Mouse (Mus musculus): ENCODE data around the gene Rab10. TPM values are rescaled to one million over a fixed set of nuclear protein-coding genes. Genes with fewer than 3 reads are reported as not detected.

Gene Rab10
- polyA plus RNA-seq, 1 experiment from 2014 or later: 91.2 TPM

GRCm38 (mm10) chr12:3291849-3292248 lies 17.9 kb downstream of the Rab10 start:
- no peak; the same call in 1 of the 2 replicates for ATAC-seq (ENCODE audit: insufficient read depth, low FRiP score, low read depth)
- Histone ChIP-seq H3K9me3 (no peaks in the 10 kb centered on the region), H3K27ac (no peak overlapping the region), H3K4me1 (no peaks in the 10 kb centered on the region; the same call in 1 of the 2 replicates), H3K4me3 (replicated peaks) (no peak overlapping the region), H3K27me3 (replicated peaks) (no peaks in the 10 kb centered on the region), H3K4me2 (no peak overlapping the region), H3K36me3 (no peaks in the 10 kb centered on the region), H3K9ac (no peak overlapping the region)
- 92% methylated on average over 1 of the region's 1 CpGs for WGBS

GRCm38 (mm10) chr12:3291038-3291437 lies 18.7 kb downstream of the Rab10 start:
- 85% methylated on average over 4 of the region's 4 CpGs for WGBS
- no peak overlapping the region for H3K27ac ChIP-seq

GRCm38 (mm10) chr12:3288440-3288839 lies 21.3 kb downstream of the Rab10 start:
- Histone ChIP-seq H3K4me1 (no peaks in the 10 kb centered on the region), H3K27ac (no peak overlapping the region), H3K4me2 (no peak overlapping the region), H3K27me3 (replicated peaks) (no peaks in the 10 kb centered on the region), H3K4me3 (replicated peaks) (no peak overlapping the region), H3K9ac (no peak overlapping the region), H3K9me3 (no peaks in the 10 kb centered on the region), H3K36me3 (no peaks in the 10 kb centered on the region)
- ATAC-seq (ENCODE audit: insufficient read depth, low FRiP score, low read depth): no peak
- WGBS: 97% methylated on average over 1 of the region's 1 CpGs

More at GRCm38 (mm10) chr12:3291038-3291437, 18.7 kb downstream of the Rab10 start:
- Histone ChIP-seq H3K4me2 (no peak overlapping the region), H3K4me1 (no peaks in the 10 kb centered on the region; the same call in 1 of the 2 replicates), H3K27me3 (replicated peaks) (no peaks in the 10 kb centered on the region), H3K36me3 (no peaks in the 10 kb centered on the region), H3K4me3 (replicated peaks) (no peak overlapping the region), H3K9ac (no peak overlapping the region), H3K9me3 (no peaks in the 10 kb centered on the region)
- peak; percentile 68; the same call in 1 of the 2 replicates for ATAC-seq (ENCODE audit: insufficient read depth, low FRiP score, low read depth)

- Histone ChIP-seq H3K27ac (no peak overlapping the region), H3K4me1 (no peaks in the 10 kb centered on the region), H3K36me3 (no peaks in the 10 kb centered on the region), H3K9me3 (no peaks in the 10 kb centered on the region), H3K9ac (no peak overlapping the region), H3K4me3 (replicated peaks) (no peak overlapping the region), H3K27me3 (replicated peaks) (no peaks in the 10 kb centered on the region), H3K4me2 (no peak overlapping the region)
- ATAC-seq (ENCODE audit: insufficient read depth, low FRiP score, low read depth): no peak
- WGBS: 60% methylated on average over 1 of the region's 1 CpGs
These were observed 23.9 kb downstream of the Rab10 start for GRCm38 (mm10) chr12:3285919-3286318.

GRCm38 (mm10) chr12:3285377-3285776 lies 24.4 kb downstream of the Rab10 start:
- no peak overlapping the region for H3K9ac ChIP-seq
- H3K4me1 ChIP-seq: no peaks in the 10 kb centered on the region
- no peaks in the 10 kb centered on the region for H3K36me3 ChIP-seq
- WGBS: 78% methylated on average over 6 of the region's 6 CpGs
- H3K27ac ChIP-seq: no peak overlapping the region
- ATAC-seq (ENCODE audit: insufficient read depth, low FRiP score, low read depth): peak; percentile 67; the same call in 1 of the 2 replicates
- H3K4me3 ChIP-seq (replicated peaks): no peak overlapping the region
- no peaks in the 10 kb centered on the region for H3K27me3 ChIP-seq (replicated peaks)
- no peak overlapping the region for H3K4me2 ChIP-seq
- H3K9me3 ChIP-seq: no peaks in the 10 kb centered on the region

- WGBS: 81% methylated on average over 2 of the region's 2 CpGs
- no peaks in the 10 kb centered on the region for H3K4me1 ChIP-seq
- H3K27me3 ChIP-seq (replicated peaks): no peaks in the 10 kb centered on the region
- H3K36me3 ChIP-seq: no peaks in the 10 kb centered on the region
- no peak overlapping the region for H3K27ac ChIP-seq
- no peak overlapping the region for H3K9ac ChIP-seq
- H3K4me3 ChIP-seq (replicated peaks): no peak overlapping the region
- H3K9me3 ChIP-seq: no peaks in the 10 kb centered on the region
- no peak overlapping the region for H3K4me2 ChIP-seq
- no peak for ATAC-seq (ENCODE audit: insufficient read depth, low FRiP score, low read depth)
These were observed 25.3 kb downstream of the Rab10 start for GRCm38 (mm10) chr12:3284463-3284862.

GRCm38 (mm10) chr12:3283829-3284440 lies 25.8 kb downstream of the Rab10 start:
- H3K4me1 ChIP-seq: no peaks in the 10 kb centered on the region
- no peak overlapping the region for H3K4me3 ChIP-seq (replicated peaks)
- H3K9ac ChIP-seq: no peak overlapping the region
- WGBS: 77% methylated on average over 4 of the region's 4 CpGs
- no peaks in the 10 kb centered on the region for H3K36me3 ChIP-seq
- H3K4me2 ChIP-seq: no peak overlapping the region
- H3K9me3 ChIP-seq: no peaks in the 10 kb centered on the region
- no peak overlapping the region for H3K27ac ChIP-seq
- no peak for ATAC-seq (ENCODE audit: insufficient read depth, low FRiP score, low read depth)
- no peaks in the 10 kb centered on the region for H3K27me3 ChIP-seq (replicated peaks)

GRCm38 (mm10) chr12:3282954-3283353 lies 26.8 kb downstream of the Rab10 start:
- H3K27me3 ChIP-seq (replicated peaks): no peaks in the 10 kb centered on the region
- H3K4me1 ChIP-seq: no peaks in the 10 kb centered on the region
- no peak for ATAC-seq (ENCODE audit: insufficient read depth, low FRiP score, low read depth)
- H3K4me3 ChIP-seq (replicated peaks): no peak overlapping the region
- H3K9ac ChIP-seq: no peak overlapping the region
- H3K36me3 ChIP-seq: no peaks in the 10 kb centered on the region
- WGBS: 46% methylated on average over 1 of the region's 1 CpGs
- H3K9me3 ChIP-seq: no peaks in the 10 kb centered on the region
- H3K27ac ChIP-seq: no peak overlapping the region
- H3K4me2 ChIP-seq: no peak overlapping the region

GRCm38 (mm10) chr12:3282520-3282919 lies 27.2 kb downstream of the Rab10 start:
- Histone ChIP-seq H3K9ac (no peak overlapping the region), H3K9me3 (no peaks in the 10 kb centered on the region), H3K36me3 (no peaks in the 10 kb centered on the region), H3K4me3 (replicated peaks) (no peak overlapping the region), H3K4me1 (no peaks in the 10 kb centered on the region), H3K27ac (no peak overlapping the region), H3K27me3 (replicated peaks) (no peaks in the 10 kb centered on the region), H3K4me2 (no peak overlapping the region)
- no peak for ATAC-seq (ENCODE audit: insufficient read depth, low FRiP score, low read depth)
- 72% methylated on average over 2 of the region's 2 CpGs for WGBS

- Histone ChIP-seq H3K27ac (no peak overlapping the region), H3K4me3 (replicated peaks) (no peak overlapping the region), H3K9ac (no peak overlapping the region), H3K27me3 (replicated peaks) (no peaks in the 10 kb centered on the region), H3K4me2 (no peak overlapping the region), H3K36me3 (no peaks in the 10 kb centered on the region), H3K4me1 (no peaks in the 10 kb centered on the region), H3K9me3 (no peaks in the 10 kb centered on the region)
- WGBS: 72% methylated on average over 2 of the region's 2 CpGs
- no peak for ATAC-seq (ENCODE audit: insufficient read depth, low FRiP score, low read depth)
These were observed 30.9 kb downstream of the Rab10 start for GRCm38 (mm10) chr12:3278880-3279339.

GRCm38 (mm10) chr12:3270818-3271217 lies 39.0 kb downstream of the Rab10 start:
- H3K4me3 ChIP-seq (replicated peaks): no peak overlapping the region
- no peaks in the 10 kb centered on the region for H3K27me3 ChIP-seq (replicated peaks)

GRCm38 (mm10) chr12:3267397-3267796 lies 42.4 kb downstream of the Rab10 start:
- H3K4me3 ChIP-seq (replicated peaks): no peak overlapping the region
- ATAC-seq (ENCODE audit: insufficient read depth, low FRiP score, low read depth): no peak
- H3K4me2 ChIP-seq: no peak overlapping the region

More at GRCm38 (mm10) chr12:3270818-3271217, 39.0 kb downstream of the Rab10 start:
- H3K36me3 ChIP-seq: no peaks in the 10 kb centered on the region
- H3K4me1 ChIP-seq: no peaks in the 10 kb centered on the region
- no peaks in the 10 kb centered on the region for H3K9me3 ChIP-seq
- no peak overlapping the region for H3K9ac ChIP-seq
- H3K4me2 ChIP-seq: no peak overlapping the region
- no peak overlapping the region for H3K27ac ChIP-seq
- no peak for ATAC-seq (ENCODE audit: insufficient read depth, low FRiP score, low read depth)

More at GRCm38 (mm10) chr12:3267397-3267796, 42.4 kb downstream of the Rab10 start:
- 83% methylated on average over 2 of the region's 2 CpGs for WGBS
- Histone ChIP-seq H3K36me3 (0 out of 2 replicates have a peak, but pooled peaks cover 2% of the 10 kb centered on the region), H3K9ac (no peak overlapping the region), H3K4me1 (no peaks in the 10 kb centered on the region), H3K9me3 (no peaks in the 10 kb centered on the region), H3K27ac (no peak overlapping the region), H3K27me3 (replicated peaks) (no peaks in the 10 kb centered on the region)
